Comparison of ENCODE assay signal across 23 mouse cellular contexts in the genomic region with DNA sequence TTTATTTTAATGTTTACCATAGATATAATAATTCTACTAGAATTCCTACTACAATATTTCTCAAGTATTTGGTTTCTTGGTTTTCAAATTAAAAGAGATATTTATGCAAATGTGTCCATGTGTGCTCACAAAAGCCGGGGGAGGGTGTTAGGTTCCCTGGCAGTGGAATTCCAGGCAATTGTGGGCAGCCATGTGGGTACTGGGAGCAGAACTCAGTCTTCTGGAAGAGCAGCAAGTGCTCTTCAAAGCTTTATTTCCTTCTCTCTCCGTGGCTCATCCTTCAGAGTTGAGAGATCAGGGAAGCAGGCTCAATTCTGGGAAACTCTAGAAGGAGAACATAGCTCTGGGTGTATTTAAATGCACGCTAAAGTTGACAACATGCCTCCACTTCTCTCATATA.
A peak's percentile ranks its signal among the peaks of the same experiment; 100 is the strongest.
DNase-seq lines count a peak whose midpoint lies in the region; ATAC-seq and TF ChIP-seq lines count a peak whose summit lies in the region.
"Had no signal": no experiment of that assay in that cellular context is flagged by ENCODE, and none has a peak within 500 bp of the region (broad histone marks: within the 10 kb centered on the region; RNA-seq: fewer than 3 reads in every experiment).

No protein-coding gene starts in this region.

- H3K4me2 ChIP-seq in kidney, postnatal 0 days (ENCODE audit: low read length) = no peak overlapping the region
- H3K4me2 ChIP-seq: embryonic facial prominence, embryonic 12.5 days; heart, embryonic 13.5 days; hindbrain, embryonic 12.5 days; liver, embryonic 13.5 days; lung, embryonic 14.5 days; midbrain, embryonic 12.5 days had no signal

- no peak for TF ChIP-seq POLR2A in kidney, adult 2 months (IDR thresholded peaks at IDR 0.05; ENCODE audit: low read depth, low read length)

- no peak overlapping the region for H3K4me3 ChIP-seq in kidney, postnatal 0 days (replicated peaks; ENCODE audit: low read depth, low read length)
- no peak overlapping the region for H3K4me3 ChIP-seq in kidney, adult 2 months (ENCODE audit: insufficient read depth, low read depth, low read length)
- H3K4me3 ChIP-seq: embryonic facial prominence, embryonic 12.5 days; heart, embryonic 13.5 days; hindbrain, embryonic 12.5 days; liver, embryonic 13.5 days; midbrain, embryonic 12.5 days had no signal

- no peaks in the 10 kb centered on the region for H3K36me3 ChIP-seq in kidney, postnatal 0 days (ENCODE audit: insufficient read depth, low read length)
- no peaks in the 10 kb centered on the region for H3K36me3 ChIP-seq in kidney, adult 2 months (ENCODE audit: control insufficient read depth, insufficient read depth, low read length)
- H3K36me3 ChIP-seq: embryonic facial prominence, embryonic 12.5 days; heart, embryonic 13.5 days; hindbrain, embryonic 12.5 days; liver, embryonic 13.5 days; midbrain, embryonic 12.5 days had no signal

- H3K4me1 ChIP-seq in kidney, postnatal 0 days (replicated peaks; ENCODE audit: insufficient read depth, low read length) = no peaks in the 10 kb centered on the region
- H3K4me1 ChIP-seq in kidney, adult 2 months (ENCODE audit: control insufficient read depth, insufficient read depth, low read length) = no peaks in the 10 kb centered on the region
- H3K4me1 ChIP-seq: liver, embryonic 13.5 days had no signal

- H3K9me3 ChIP-seq in kidney, postnatal 0 days (replicated peaks; ENCODE audit: low read length) = no peaks in the 10 kb centered on the region
- H3K9me3 ChIP-seq: embryonic facial prominence, embryonic 12.5 days; heart, embryonic 13.5 days; hindbrain, embryonic 12.5 days; liver, embryonic 13.5 days; midbrain, embryonic 12.5 days had no signal

- H3K27ac ChIP-seq in kidney, postnatal 0 days = no peak overlapping the region
- H3K27ac ChIP-seq in kidney, adult 2 months (ENCODE audit: insufficient read depth, low read depth, low read length) = no peak overlapping the region
- H3K27ac ChIP-seq: embryonic facial prominence, embryonic 12.5 days; heart, embryonic 13.5 days; hindbrain, embryonic 12.5 days; liver, embryonic 13.5 days; midbrain, embryonic 12.5 days had no signal

- H3K9ac ChIP-seq in kidney, postnatal 0 days (ENCODE audit: low read depth, low read length) = no peak overlapping the region
- H3K9ac ChIP-seq: embryonic facial prominence, embryonic 12.5 days; forebrain, postnatal 0 days; heart, embryonic 13.5 days; hindbrain, embryonic 12.5 days; liver, embryonic 13.5 days; lung, embryonic 14.5 days; midbrain, embryonic 12.5 days had no signal

- WGBS in kidney, postnatal 0 days = 42% methylated on average over 3 of the region's 3 CpGs
- WGBS in kidney, adult 2 months = 38% methylated on average over 3 of the region's 3 CpGs

- no peak for TF ChIP-seq CTCF in kidney, postnatal 0 days (IDR thresholded peaks at IDR 0.05; ENCODE audit: low read depth)
- no peak for TF ChIP-seq CTCF in kidney, adult 2 months (conservative IDR thresholded peaks at IDR 0.05; ENCODE audit: insufficient read depth, insufficient read length, low read depth, low read length)

- no peaks in the 10 kb centered on the region for H3K27me3 ChIP-seq in kidney, postnatal 0 days (ENCODE audit: insufficient read depth, low read length)
- no peaks in the 10 kb centered on the region for H3K27me3 ChIP-seq in kidney, adult 2 months (replicated peaks; ENCODE audit: control insufficient read depth, insufficient read depth, low read length)
- H3K27me3 ChIP-seq: embryonic facial prominence, embryonic 12.5 days; heart, embryonic 13.5 days; hindbrain, embryonic 12.5 days; liver, embryonic 13.5 days; midbrain, embryonic 12.5 days had no signal

- peak; percentile 54 for DNase-seq in kidney, postnatal 0 days (ENCODE audit: low spot score)
- DNase-seq in kidney, adult 2 months = no peak
- DNase-seq in left cerebral cortex, postnatal 14 days (ENCODE audit: low spot score in 2 of 2) = peak; percentile 40 to 44
- DNase-seq in left cerebral cortex, postnatal 4 days = no peak
- DNase-seq in layer of hippocampus, adult 9-11 months = peak; percentile 32
- DNase-seq in left cerebral cortex, postnatal 25 days (ENCODE audit: low spot score in 2 of 2) = peak; percentile 21 to 78
- DNase-seq in adrenal gland, adult 18-20 months (ENCODE audit: low spot score in 2 of 2) = no peak
- DNase-seq: adrenal gland, postnatal 10 days; cerebellum, adult 2 months; cerebellum, postnatal 25 days; forebrain, postnatal 0 days; gastrocnemius, postnatal 14 days; heart, adult 18-20 months; kidney, postnatal 10 days; liver, embryonic 13.5 days; lung, embryonic 14.5 days; thymus, adult 2 months; thymus, postnatal 4 days had no signal

- intact Hi-C loops in left cerebral cortex, postnatal 14 days (cut with DNase I) = no loop called here
- intact Hi-C loops in left cerebral cortex, postnatal 4 days (cut with DNase I) = no loop called here
- intact Hi-C loops in left cerebral cortex, postnatal 25 days (cut with DNase I) = loop anchor here (5.0 kb wide), 1 partner anchor 381 kb away; no protein-coding TSS in a partner anchor

- no peak; the same call in 1 of the 2 replicates for ATAC-seq in kidney, postnatal 0 days (replicated peaks; ENCODE audit: low FRiP score, low read depth)
- ATAC-seq: forebrain, postnatal 0 days; intestine, postnatal 0 days had no signal

Comparison
In these comparisons a context has a peak if more than half of its experiments do, and no peak if none do; other contexts are left out.
1. DNase-seq: peak in kidney, postnatal 0 days (single experiment), left cerebral cortex, postnatal 14 days (2 of 2), layer of hippocampus, adult 9-11 months (single experiment) and left cerebral cortex, postnatal 25 days (2 of 2); none in kidney, adult 2 months (single experiment), left cerebral cortex, postnatal 4 days (single experiment) and adrenal gland, adult 18-20 months (0 of 2).